Mouse (Mus musculus) heart, postnatal 0 days (tissue): Measurements from ENCODE around the gene Tpsb2.

Experiments used
- CTCF ChIP-seq: IDR thresholded peaks from 2 replicates; pipeline ENCODE4 v1.5.1; 2016; ENCODE audit warnings: antibody characterized with exemption, control low read depth, low read depth
- EP300 ChIP-seq: IDR thresholded peaks from 2 replicates; pipeline ENCODE4 v1.6.1; 2016; ENCODE audit warnings: antibody characterized with exemption, low read depth

- TF ChIP-seq CTCF (no peak), EP300 (no peak)
Measured at GRCm38 (mm10) chr17:25366005-25366404, at the start of gene Tpsb2.
